Mouse (Mus musculus) lung, adult 2 months (tissue): ENCODE results near the gene Kcnab3.

Source experiments
- CTCF ChIP-seq: fragments of 200-500 bp; IDR thresholded peaks from 2 replicates; pipeline ENCODE4 v1.5.1; 2011; ENCODE audit warnings: mild to moderate bottlenecking, low read length, control low read depth; ENCODE audit not compliant: insufficient read depth
- POLR2A ChIP-seq: fragments of 200-500 bp; IDR thresholded peaks from 2 replicates; pipeline ENCODE4 v1.6.1; 2011; ENCODE audit warnings: low read depth, mild to moderate bottlenecking, control low read depth, low read length, borderline replicate concordance; ENCODE audit errors: extremely low read depth

- TF ChIP-seq CTCF: no peak
- no peak for TF ChIP-seq POLR2A
Observed at GRCm38 (mm10) chr11:69328517-69328916, 2.5 kb downstream of the Kcnab3 start.
